Mouse (Mus musculus) adrenal gland, adult 10 weeks (tissue): ENCODE data around the gene Vmn1r9. TPM values are rescaled to one million over a fixed set of nuclear protein-coding genes. Genes with fewer than 3 reads are reported as not detected.

Experiments used
- polyA plus RNA-seq: library from polyadenylated mRNA; stranded (reverse); fragments of 350-450 nt; fragmentation: Illumina TruSeq; extraction: RNeasy Lipid Tissue Mini Kit (QIAGEN cat#74804); gene quantifications from one replicate; pipeline ENCODE4 v1.2.3, GENCODE M21; 2014; ENCODE audit warnings: low read depth, low replicate concordance

Gene Vmn1r9
- polyA plus RNA-seq = not detected

GRCm38 (mm10) chr6:57066487-57066886 is at the start of gene Vmn1r9:
Gene Vmn1r9 (plus strand): TSS chr6:57066787.

GRCm38 (mm10) chr6:57025224-57025623 is 41.4 kb upstream of the Vmn1r9 start, which contains the start of gene Vmn1r7:
Gene Vmn1r7 (minus strand): TSS chr6:57025324.

GRCm38 (mm10) chr6:57031984-57032383 is 34.6 kb upstream of the Vmn1r9 start, which contains the start of gene Vmn1r8:
Gene Vmn1r8 (plus strand): TSS chr6:57032284.

GRCm38 (mm10) chr6:57109154-57109553 is 42.6 kb downstream of the Vmn1r9 start, which contains the start of gene Vmn1r10:
Gene Vmn1r10 (plus strand): TSS chr6:57109454.

Other genes with a start within 250 kb of the Vmn1r9 start
- 74.4 TPM for gene Fkbp9, start 234.7 kb upstream of the Vmn1r9 start, polyA plus RNA-seq
- gene Nt5c3, start 142.9 kb upstream of the Vmn1r9 start, polyA plus RNA-seq = 80.4 TPM
- gene Vmn1r4, start 142.8 kb upstream of the Vmn1r9 start, polyA plus RNA-seq = 0.41 TPM
- not detected for gene Vmn1r5, start 96.5 kb upstream of the Vmn1r9 start, polyA plus RNA-seq
- not detected for gene Vmn1r6, start 69.5 kb upstream of the Vmn1r9 start, polyA plus RNA-seq
- gene Vmn1r7, start 41.5 kb upstream of the Vmn1r9 start, polyA plus RNA-seq = not detected
- gene Vmn1r8, start 34.5 kb upstream of the Vmn1r9 start, polyA plus RNA-seq = not detected
- not detected for gene Vmn1r10, start 42.7 kb downstream of the Vmn1r9 start, polyA plus RNA-seq
- gene Vmn1r11, start 66.7 kb downstream of the Vmn1r9 start, polyA plus RNA-seq = not detected
- gene Vmn1r12, start 90.1 kb downstream of the Vmn1r9 start, polyA plus RNA-seq = not detected
- not detected for gene Vmn1r13, start 136.5 kb downstream of the Vmn1r9 start, polyA plus RNA-seq
- gene Vmn1r14, start 164.9 kb downstream of the Vmn1r9 start, polyA plus RNA-seq = not detected
- not detected for gene Vmn1r15, start 191.2 kb downstream of the Vmn1r9 start, polyA plus RNA-seq